Mouse (Mus musculus) stomach, postnatal 0 days (tissue): ENCODE data around the gene Igfbp1. TPM values are rescaled to one million over a fixed set of nuclear protein-coding genes. Genes with fewer than 3 reads are reported as not detected.

ENCODE experiments used
- ATAC-seq: fragments of 200-750 bp; cut with Nextera tagmentation; 2 replicates; pipeline ENCODE4 v1.8.0; 2017; ENCODE audit not compliant: low FRiP score, low TSS enrichment
- DNase-seq: peaks from one replicate; pipeline ENCODE4 v3.0.0-alpha.2; 2016; ENCODE audit warnings: low spot score
- H3K27ac ChIP-seq: fragments of 300-500 bp; sonication (generic); replicated peaks from 2 replicates; pipeline ENCODE4 v1.5.1; 2014; ENCODE audit warnings: mild to moderate bottlenecking, control low read depth
- H3K27me3 ChIP-seq: fragments of 300-500 bp; sonication (generic); 2 replicates; pipeline ENCODE4 v1.6.1; 2014; ENCODE audit warnings: low read length; ENCODE audit not compliant: control insufficient read depth, insufficient read depth
- H3K36me3 ChIP-seq: fragments of 300-500 bp; sonication (generic); 2 replicates; pipeline ENCODE4 v1.6.1; 2014; ENCODE audit warnings: low read length, mixed read lengths; ENCODE audit not compliant: control insufficient read depth, insufficient read depth
- H3K4me1 ChIP-seq: fragments of 300-500 bp; sonication (generic); replicated peaks from 2 replicates; pipeline ENCODE4 v1.6.1; 2014; ENCODE audit warnings: antibody characterized with exemption; ENCODE audit not compliant: control insufficient read depth, insufficient read depth
- H3K4me2 ChIP-seq: fragments of 300-500 bp; sonication (generic); replicated peaks from 2 replicates; pipeline ENCODE4 v1.6.1; 2014; ENCODE audit warnings: low read depth, mild to moderate bottlenecking, control low read depth, moderate library complexity
- H3K4me3 ChIP-seq: fragments of 300-500 bp; sonication (generic); 2 replicates; pipeline ENCODE4 v1.5.1; 2014; ENCODE audit warnings: low read depth, low read length, control low read depth
- H3K9ac ChIP-seq: fragments of 300-500 bp; sonication (generic); 2 replicates; pipeline ENCODE4 v1.6.1; 2014; ENCODE audit warnings: mild to moderate bottlenecking, low read length, control low read depth, mixed read lengths
- H3K9me3 ChIP-seq: fragments of 300-500 bp; sonication (generic); 2 replicates; pipeline ENCODE4 v1.6.1; 2016; ENCODE audit warnings: low read length; ENCODE audit not compliant: control insufficient read depth
- CTCF ChIP-seq: IDR thresholded peaks from 2 replicates; pipeline ENCODE4 v1.5.1; 2016; ENCODE audit warnings: antibody characterized with exemption, low read depth, mild to moderate bottlenecking, moderate library complexity
- EP300 ChIP-seq: optimal IDR thresholded peaks from 2 replicates; pipeline ENCODE3; 2016; ENCODE audit warnings: antibody characterized with exemption
- WGBS: fragments of 180-500 bp; shearing (Covaris S2); extraction: QIAGEN DNeasy Blood & Tissue Kit; methylation state at CpG from one replicate; pipeline ENCODE4 v1.1.7; 2014; 5-methylcytosine and 5-hydroxymethylcytosine counted together
- polyA plus RNA-seq: library from polyadenylated mRNA; unstranded; fragments of >200 nt; fragmentation: Nextera tagmentation; extraction: Ambion mirVana; gene quantifications from 2 replicates; pipeline ENCODE4 v1.2.1, GENCODE M21; 2015

Gene Igfbp1
- polyA plus RNA-seq, 1 experiment from 2014 or later, result 2.3 TPM

- H3K9ac ChIP-seq, result no peak overlapping the region
- no peaks in the 10 kb centered on the region for H3K4me1 ChIP-seq
- no peaks in the 10 kb centered on the region for H3K36me3 ChIP-seq
- no peak overlapping the region for H3K4me3 ChIP-seq
- H3K27ac ChIP-seq, result no peak overlapping the region
- no peaks in the 10 kb centered on the region for H3K9me3 ChIP-seq
- WGBS, result 100% methylated on average over 1 of the region's 1 CpGs
- ATAC-seq (no peak), DNase-seq (no peak)
- H3K4me2 ChIP-seq, result no peak overlapping the region
- no peak for TF ChIP-seq CTCF
- TF ChIP-seq EP300, result no peak
- H3K27me3 ChIP-seq, result no peaks in the 10 kb centered on the region
These were observed 27.9 kb upstream of the Igfbp1 start for GRCm38 (mm10) chr11:7169645-7170044.

DNA sequence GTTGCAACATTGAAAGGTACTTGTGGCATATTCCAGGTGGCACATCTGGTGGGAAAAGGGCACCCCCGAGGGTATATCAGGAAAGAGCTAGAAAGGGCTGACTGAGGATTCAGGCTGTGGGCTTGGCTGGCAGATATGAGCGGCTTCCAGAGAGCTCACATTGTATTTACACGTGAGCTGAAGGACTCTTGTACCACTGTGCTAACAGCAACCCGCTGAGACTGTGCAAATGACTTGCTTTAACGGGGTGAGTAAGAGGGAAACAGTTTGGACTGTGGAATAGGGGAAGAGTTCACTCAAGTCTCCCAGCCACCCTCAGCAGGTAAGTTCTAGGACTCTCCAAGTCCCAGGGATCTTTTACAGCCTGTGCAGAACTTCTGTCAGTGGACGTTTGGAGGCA is 23.9 kb upstream of the Igfbp1 start:
- no peaks in the 10 kb centered on the region for H3K27me3 ChIP-seq
- DNase-seq, result no peak
- H3K9me3 ChIP-seq, result no peaks in the 10 kb centered on the region
- H3K4me1 ChIP-seq, result no peaks in the 10 kb centered on the region
- H3K4me3 ChIP-seq, result no peak overlapping the region
- TF ChIP-seq EP300, result no peak
- no peak for TF ChIP-seq CTCF
- H3K27ac ChIP-seq, result no peak overlapping the region
- H3K36me3 ChIP-seq, result no peaks in the 10 kb centered on the region
- 68% methylated on average over 6 of the region's 6 CpGs for WGBS
- H3K9ac ChIP-seq, result no peak overlapping the region
- no peak overlapping the region for H3K4me2 ChIP-seq
- peak; percentile 58 for ATAC-seq

DNA sequence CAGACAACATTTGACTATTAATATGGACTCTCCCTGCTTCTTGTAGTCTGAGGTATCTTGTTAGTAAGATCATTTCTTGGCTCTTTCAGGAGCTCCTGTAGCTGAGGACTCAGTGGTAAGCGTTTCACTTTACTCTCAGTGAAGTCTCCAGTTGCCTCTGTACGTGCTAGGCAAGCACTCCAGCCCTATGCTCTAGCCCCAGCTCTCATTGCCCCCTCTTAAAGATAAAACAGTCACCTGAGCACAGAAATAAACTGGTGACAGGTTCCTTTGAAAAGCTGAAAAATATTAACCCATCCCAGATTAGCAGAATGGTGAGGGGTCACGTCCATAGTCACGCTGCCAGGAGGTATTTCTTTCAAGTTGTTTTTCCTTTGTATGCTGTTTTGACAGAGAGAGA is 18.9 kb upstream of the Igfbp1 start:
- 48% methylated on average over 4 of the region's 4 CpGs for WGBS
- Histone ChIP-seq H3K4me3 (no peak overlapping the region), H3K9me3 (no peaks in the 10 kb centered on the region), H3K9ac (no peak overlapping the region), H3K27ac (no peak overlapping the region), H3K4me1 (no peaks in the 10 kb centered on the region), H3K27me3 (no peaks in the 10 kb centered on the region), H3K4me2 (no peak overlapping the region), H3K36me3 (no peaks in the 10 kb centered on the region)
- no peak for ATAC-seq
- TF ChIP-seq CTCF, result no peak
- TF ChIP-seq EP300, result no peak
- no peak for DNase-seq

- Histone ChIP-seq H3K27me3 (no peaks in the 10 kb centered on the region), H3K27ac (no peak overlapping the region), H3K9me3 (no peaks in the 10 kb centered on the region), H3K9ac (no peak overlapping the region), H3K4me1 (no peaks in the 10 kb centered on the region), H3K36me3 (no peaks in the 10 kb centered on the region), H3K4me3 (no peak overlapping the region), H3K4me2 (no peak overlapping the region)
- DNase-seq, result peak; percentile 35
- 37% methylated on average over 2 of the region's 2 CpGs for WGBS
- peak; percentile 55; the same call in 1 of the 2 replicates for ATAC-seq
- TF ChIP-seq CTCF (no peak), EP300 (no peak)
These were observed 18.3 kb upstream of the Igfbp1 start for GRCm38 (mm10) chr11:7179276-7179675.

DNA sequence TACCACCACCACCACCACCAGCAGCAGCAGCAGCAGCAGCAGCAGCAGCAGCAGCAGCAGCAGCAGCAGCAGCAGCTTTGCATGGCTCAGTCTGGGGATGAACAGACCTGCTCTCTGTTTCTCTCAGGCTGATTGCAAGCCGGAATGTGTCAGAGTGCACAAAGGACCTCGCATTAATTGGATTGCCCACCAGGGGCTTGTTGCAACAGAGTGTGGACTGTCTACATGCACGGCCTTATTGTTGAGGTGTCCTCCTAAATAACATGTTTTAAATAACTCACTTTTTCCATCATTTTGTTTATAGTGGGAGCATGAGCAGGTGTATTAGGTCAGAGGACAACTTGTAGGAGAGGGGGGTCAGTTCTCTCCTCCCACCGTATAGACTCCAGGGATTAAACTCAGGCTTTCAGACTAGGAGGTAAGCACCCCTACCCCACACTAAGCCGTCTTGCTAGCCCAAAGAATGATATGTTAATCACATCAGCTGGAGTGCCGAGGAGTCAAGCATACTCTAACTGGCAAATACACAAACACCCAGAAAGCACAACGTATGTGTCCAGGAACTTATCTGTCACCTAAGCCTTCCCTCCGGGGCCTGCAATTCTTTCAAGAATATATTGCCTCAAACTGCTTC is 15.1 kb upstream of the Igfbp1 start:
- TF ChIP-seq EP300 (no peak), CTCF (peak; percentile 20; the same call in 1 of the 2 replicates)
- Histone ChIP-seq H3K36me3 (no peaks in the 10 kb centered on the region), H3K4me3 (no peak overlapping the region), H3K9ac (no peak overlapping the region), H3K4me1 (no peaks in the 10 kb centered on the region), H3K27me3 (no peaks in the 10 kb centered on the region), H3K27ac (no peak overlapping the region), H3K4me2 (no peak overlapping the region), H3K9me3 (no peaks in the 10 kb centered on the region)
- 41% methylated on average over 8 of the region's 8 CpGs for WGBS
- DNase-seq (no peak), ATAC-seq (no peak)

DNA sequence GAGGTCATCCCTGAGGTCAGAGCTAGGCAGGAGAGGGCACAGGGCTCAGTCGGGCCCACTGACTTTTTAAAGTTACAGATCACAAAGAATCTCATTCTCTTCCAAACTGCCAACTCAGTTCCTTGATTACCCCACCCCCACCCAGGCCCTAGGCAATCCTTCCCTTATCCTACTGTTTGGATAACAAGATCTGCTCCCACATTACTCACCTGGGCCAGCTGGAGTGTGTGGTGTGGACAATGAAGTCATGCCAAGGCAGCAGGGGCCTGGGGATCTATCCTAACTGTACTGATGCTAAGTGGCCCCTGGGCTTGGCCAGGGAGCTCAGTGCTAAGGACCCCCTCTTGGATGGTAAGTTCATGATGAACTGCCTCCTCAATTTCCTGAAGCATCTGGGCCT is 13.2 kb upstream of the Igfbp1 start:
- no peaks in the 10 kb centered on the region for H3K4me1 ChIP-seq
- no peaks in the 10 kb centered on the region for H3K9me3 ChIP-seq
- H3K36me3 ChIP-seq, result no peaks in the 10 kb centered on the region
- H3K4me2 ChIP-seq, result no peak overlapping the region
- no peak for TF ChIP-seq CTCF
- no peak for TF ChIP-seq EP300
- H3K9ac ChIP-seq, result no peak overlapping the region
- 41% methylated on average over 1 of the region's 1 CpGs for WGBS
- H3K27ac ChIP-seq, result no peak overlapping the region
- ATAC-seq (peak; percentile 77; the same call in 1 of the 2 replicates), DNase-seq (peak; percentile 30)
- H3K4me3 ChIP-seq, result no peak overlapping the region
- H3K27me3 ChIP-seq, result no peaks in the 10 kb centered on the region
